ENCODE assay signal across 29 mouse cellular contexts in genomic region chr14:33168750-33169149, GRCm38 (mm10). TPM values are rescaled to one million over a fixed set of nuclear protein-coding genes. Genes with fewer than 3 reads are reported as not detected.
A peak's percentile ranks its signal among the peaks of the same experiment; 100 is the strongest.
DNase-seq lines count a peak whose midpoint lies in the region; ATAC-seq lines count a peak whose summit lies in the region.
"Had no signal": no experiment of that assay in that cellular context is flagged by ENCODE, and none has a peak within 500 bp of the region (broad histone marks: within the 10 kb centered on the region; RNA-seq: fewer than 3 reads in every experiment).

No protein-coding gene starts in this region.

- no peak overlapping the region for H3K9ac ChIP-seq in forebrain, embryonic 12.5 days
- H3K9ac ChIP-seq: embryonic facial prominence, embryonic 13.5 days; forebrain, embryonic 13.5 days; hindbrain, embryonic 13.5 days had no signal

- WGBS in forebrain, embryonic 12.5 days = 94% methylated on average over 4 of the region's 4 CpGs

- peak; percentile 55 for ATAC-seq in granulocyte monocyte progenitor cell, adult 5-6 weeks (replicated peaks; ENCODE audit: poor library complexity, severe bottlenecking)
- peak; percentile 25; the same call in 1 of the 2 replicates for ATAC-seq in neutrophil, adult 5-6 weeks (ENCODE audit: extremely low read depth, insufficient number of reproducible peaks, low FRiP score, poor library complexity, severe bottlenecking)
- ATAC-seq in forebrain, embryonic 12.5 days (ENCODE audit: low FRiP score) = no peak
- ATAC-seq: activated CD4-positive, CD25-positive, alpha-beta regulatory T cell, adult 4 months; forebrain, embryonic 13.5 days; forebrain, embryonic 16.5 days; hindbrain, embryonic 16.5 days; inflammation-experienced regulatory T-cells, adult 6 months; intestine, postnatal 0 days had no signal

- no peaks in the 10 kb centered on the region for H3K36me3 ChIP-seq in forebrain, embryonic 12.5 days (replicated peaks)
- H3K36me3 ChIP-seq: embryonic facial prominence, embryonic 10.5 days; embryonic facial prominence, embryonic 13.5 days; hindbrain, embryonic 10.5 days; hindbrain, embryonic 13.5 days had no signal

- H3K4me2 ChIP-seq in forebrain, embryonic 12.5 days = no peak overlapping the region
- H3K4me2 ChIP-seq: embryonic facial prominence, embryonic 13.5 days; forebrain, embryonic 13.5 days; heart, embryonic 11.5 days; hindbrain, embryonic 13.5 days had no signal

- no peaks in the 10 kb centered on the region for H3K27me3 ChIP-seq in forebrain, embryonic 12.5 days
- H3K27me3 ChIP-seq: embryonic facial prominence, embryonic 13.5 days; forebrain, embryonic 13.5 days had no signal

- H3K4me1 ChIP-seq in forebrain, embryonic 12.5 days = no peaks in the 10 kb centered on the region
- H3K4me1 ChIP-seq: embryonic facial prominence, embryonic 10.5 days; embryonic facial prominence, embryonic 13.5 days; forebrain, embryonic 13.5 days; hindbrain, embryonic 10.5 days; hindbrain, embryonic 13.5 days had no signal

- peak; percentile 59 for DNase-seq in A20 (ENCODE audit: low read depth, low spot score)
- peak; percentile 24 to 36 for DNase-seq in B cell, adult 2 months
- DNase-seq in right cerebral cortex, postnatal 36 days (ENCODE audit: low spot score in 2 of 2) = no peak
- DNase-seq in adrenal gland, adult (ENCODE audit: inconsistent age in 2 of 2, low spot score in 1 of 2) = no peak
- DNase-seq: adrenal gland, postnatal 10 days; adrenal gland, postnatal 36 days; cerebellum, adult 18-20 months; cerebellum, adult 9-10 months; cerebellum, postnatal 14 days; embryo, embryonic 11 days; gastrocnemius, postnatal 10 days; gastrocnemius, postnatal 36 days; heart, adult 11 months had no signal

- no peak overlapping the region for H3K4me3 ChIP-seq in forebrain, embryonic 12.5 days (replicated peaks)
- H3K4me3 ChIP-seq: embryonic facial prominence, embryonic 10.5 days; embryonic facial prominence, embryonic 13.5 days; erythroblast, embryonic 14.5 days; forebrain, embryonic 13.5 days; hindbrain, embryonic 10.5 days; hindbrain, embryonic 13.5 days had no signal

- H3K27ac ChIP-seq in forebrain, embryonic 12.5 days = no peak overlapping the region
- H3K27ac ChIP-seq: embryonic facial prominence, embryonic 10.5 days; embryonic facial prominence, embryonic 13.5 days; forebrain, embryonic 13.5 days; hindbrain, embryonic 10.5 days; hindbrain, embryonic 13.5 days had no signal

- no peaks in the 10 kb centered on the region for H3K9me3 ChIP-seq in forebrain, embryonic 12.5 days
- H3K9me3 ChIP-seq: embryonic facial prominence, embryonic 13.5 days; forebrain, embryonic 13.5 days; hindbrain, embryonic 10.5 days; hindbrain, embryonic 13.5 days had no signal

RNA-seq across cellular contexts. Expression of gene Wdfy4, which starts 16.6 kb away (rescaled TPM):
- total RNA-seq in granulocyte monocyte progenitor cell, adult 5-6 weeks (2014; fragmentation: Nextera tagmentation) = 84.9 and 95.4 TPM in 2 replicates
- total RNA-seq in granulocyte monocyte progenitor cell, adult 5-6 weeks (2017) = 52.9 and 61.4 TPM in 2 replicates
- total RNA-seq in neutrophil, adult 5-6 weeks (2017) = 207 and 223 TPM in 2 replicates
- polyA plus RNA-seq in forebrain, embryonic 12.5 days (2016; fragmentation: Nextera tagmentation; extraction: Ambion mirVana) = 0.09 and 0.13 TPM in 2 replicates

RNA-seq across cellular contexts. Expression of gene Arhgap22, which starts 45.1 kb away (rescaled TPM):
- 0.47 TPM in 1 of 2 replicates, not detected in the other for total RNA-seq in granulocyte monocyte progenitor cell, adult 5-6 weeks (2014; fragmentation: Nextera tagmentation)
- 1.3 TPM in 1 of 2 replicates, not detected in the other for total RNA-seq in granulocyte monocyte progenitor cell, adult 5-6 weeks (2017)
- total RNA-seq in neutrophil, adult 5-6 weeks (2017) = 0.35 TPM in 1 of 2 replicates, not detected in the other
- polyA plus RNA-seq in forebrain, embryonic 12.5 days (2016; fragmentation: Nextera tagmentation; extraction: Ambion mirVana) = 0.55 and 0.82 TPM in 2 replicates
- total RNA-seq: MEL had no signal

Comparison
In these comparisons a context has a peak if more than half of its experiments do, and no peak if none do; other contexts are left out.
1. DNase-seq: peak in A20 (single experiment) and B cell, adult 2 months (2 of 2); none in right cerebral cortex, postnatal 36 days (0 of 2) and adrenal gland, adult (0 of 2).